Mouse (Mus musculus) left cerebral cortex, postnatal 10 days (tissue): ENCODE results near the gene Grin1. TPM values are rescaled to one million over a fixed set of nuclear protein-coding genes. Genes with fewer than 3 reads are reported as not detected.

Experiments used
- total RNA-seq, 2 experiments: library from RNA; stranded (reverse); gene quantifications; 2 replicates each; pipeline ENCODE4 v1.2.3; 2021

Gene Grin1
- total RNA-seq, 2 experiments from 2014 or later, result 386 to 400 TPM

Other genes starting within 250 kb of the Grin1 start
- not detected for gene Entpd8, start 238.9 kb downstream of the Grin1 start, total RNA-seq
- gene Noxa1, start 224.0 kb downstream of the Grin1 start, total RNA-seq, result not detected
- gene Nrarp, start 138.4 kb downstream of the Grin1 start, total RNA-seq, result 10 to 100 TPM; 34.5 to 41.9 TPM
- 1 to 10 TPM; 1.8 to 1.9 TPM for gene Tor4a, start 122.3 kb downstream of the Grin1 start, total RNA-seq
- 10 to 100 TPM; 51.1 to 56.9 TPM for gene Nelfb, start 107.7 kb downstream of the Grin1 start, total RNA-seq
- gene Stpg3, start 104.5 kb downstream of the Grin1 start, total RNA-seq, result not detected
- not detected for gene Fam166a, start 100.4 kb downstream of the Grin1 start, total RNA-seq
- 100 to 1,000 TPM; 484 to 492 TPM for gene Tubb4b, start 94.5 kb downstream of the Grin1 start, total RNA-seq
- not detected for gene Slc34a3, start 84.8 kb downstream of the Grin1 start, total RNA-seq
- gene Rnf224, start 82.4 kb downstream of the Grin1 start, total RNA-seq, result not detected
- 100 to 1,000 TPM; 229 to 231 TPM for gene Rnf208, start 76.9 kb downstream of the Grin1 start, total RNA-seq
- gene Cysrt1, start 76.7 kb downstream of the Grin1 start, total RNA-seq, result not detected
- gene AL732309.1, start 72.3 kb downstream of the Grin1 start, total RNA-seq, result 1 to 10 TPM in 1 of 2 experiments, not detected in 1; 2.4 TPM
- gene Tmem203, start 63.7 kb downstream of the Grin1 start, total RNA-seq, result 10 to 100 TPM; 30.5 to 31.4 TPM
- gene Tprn, start 56.6 kb downstream of the Grin1 start, total RNA-seq, result 10 to 100 TPM; 10.8 to 14.6 TPM
- gene Ssna1, start 46.7 kb downstream of the Grin1 start, total RNA-seq, result 10 to 100 TPM; 72.1 to 81.0 TPM
- 10 to 100 TPM; 79.7 to 85.1 TPM for gene Anapc2, start 46.7 kb downstream of the Grin1 start, total RNA-seq
- not detected for gene Tmem210, start 31.0 kb downstream of the Grin1 start, total RNA-seq
- not detected for gene Lrrc26, start 29.3 kb downstream of the Grin1 start, total RNA-seq
- gene Man1b1, start 13.2 kb upstream of the Grin1 start, total RNA-seq, result 10 to 100 TPM; 57.6 to 64.0 TPM
- 10 to 100 TPM; 24.7 to 28.5 TPM for gene Dpp7, start 37.2 kb upstream of the Grin1 start, total RNA-seq
- gene Uap1l1, start 46.5 kb upstream of the Grin1 start, total RNA-seq, result 10 to 100 TPM in 1 of 2 experiments, 1 to 10 TPM in 1; 6.3 to 12.1 TPM
- 1 to 10 TPM; 9.6 to 9.9 TPM for gene Sapcd2, start 53.1 kb upstream of the Grin1 start, total RNA-seq
- 10 to 100 TPM; 12.2 to 15.6 TPM for gene Entpd2, start 76.7 kb upstream of the Grin1 start, total RNA-seq
- gene Npdc1, start 80.2 kb upstream of the Grin1 start, total RNA-seq, result 100 to 1,000 TPM; 401 to 408 TPM
- under 1 TPM; 0.22 to 0.41 TPM for gene Fut7, start 104.1 kb upstream of the Grin1 start, total RNA-seq
- gene Abca2, start 109.5 kb upstream of the Grin1 start, total RNA-seq, result 100 to 1,000 TPM; 113 to 121 TPM
- gene Clic3, start 137.7 kb upstream of the Grin1 start, total RNA-seq, result under 1 TPM in 1 of 2 experiments, not detected in 1; 0.87 TPM
- 10 to 100 TPM; 72.0 to 79.5 TPM for gene Paxx, start 141.9 kb upstream of the Grin1 start, total RNA-seq
- 1,000 to 10,000 TPM; 1,004 to 1,053 TPM for gene Ptgds, start 150.9 kb upstream of the Grin1 start, total RNA-seq
- not detected for gene Lcn12, start 174.7 kb upstream of the Grin1 start, total RNA-seq
- 100 to 1,000 TPM; 127 TPM for gene Fbxw5, start 181.6 kb upstream of the Grin1 start, total RNA-seq
- 1 to 10 TPM; 1.2 to 2.3 TPM for gene C8g, start 182.5 kb upstream of the Grin1 start, total RNA-seq
- 1 to 10 TPM; 7.8 to 8.6 TPM for gene Traf2, start 227.8 kb upstream of the Grin1 start, total RNA-seq
- 100 to 1,000 TPM; 181 to 191 TPM for gene Edf1, start 238.7 kb upstream of the Grin1 start, total RNA-seq